Mouse (Mus musculus) monocyte, adult 5-6 weeks (primary cell): ENCODE measurements around the gene Isy1. TPM values are rescaled to one million over a fixed set of nuclear protein-coding genes. Genes with fewer than 3 reads are reported as not detected.

ENCODE experiments used
- ATAC-seq: fragments of 153-309, 156-312 bp; replicated peaks from 2 replicates; pipeline ENCODE4 v1.8.0; 2017; ENCODE audit warnings: mild to moderate bottlenecking; ENCODE audit not compliant: low TSS enrichment, insufficient number of reproducible peaks, severe bottlenecking, poor library complexity, low FRiP score
- total RNA-seq: library from RNA; stranded (forward); fragments of 200-1000, 200-491, 200-594 nt; gene quantifications from 3 replicates; pipeline ENCODE4 v1.2.3, GENCODE M21; 2017

Isy1 gene
- total RNA-seq, 1 experiment from 2014 or later: 60.7 TPM

GRCm38 (mm10) chr6:87850900-87851614 is 12.5 kb upstream of the Isy1 start, which contains the start of gene Cnbp:
Gene Cnbp, minus strand, starts transcription at chr6:87851106.
- peak; percentile 96 for ATAC-seq

GRCm38 (mm10) chr6:87850155-87850899 is 11.7 kb upstream of the Isy1 start:
- ATAC-seq: 0 out of 2 replicates have a peak, but pooled peaks have one; percentile 0

DNA sequence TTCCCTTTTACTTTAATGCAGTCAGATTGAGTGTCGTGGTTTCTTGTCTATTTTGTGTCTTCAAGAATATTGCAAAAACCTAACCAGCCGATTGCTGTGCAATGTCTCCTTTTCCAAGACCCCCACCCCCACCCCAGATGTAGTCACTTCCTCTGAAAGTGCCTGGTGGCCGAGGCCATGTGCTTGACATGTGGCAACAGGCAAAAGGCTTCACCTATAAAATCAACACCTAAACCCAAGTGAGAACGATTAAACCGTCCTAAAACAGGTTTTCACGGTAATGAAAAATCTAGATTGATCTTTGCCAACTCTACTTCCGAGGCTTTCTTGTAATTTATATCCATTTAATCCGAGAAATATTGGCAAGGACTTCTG is 11.2 kb upstream of the Isy1 start:
- no peak for ATAC-seq

- ATAC-seq: no peak
Observed at GRCm38 (mm10) chr6:87846813-87847212, 8.2 kb upstream of the Isy1 start.

DNA sequence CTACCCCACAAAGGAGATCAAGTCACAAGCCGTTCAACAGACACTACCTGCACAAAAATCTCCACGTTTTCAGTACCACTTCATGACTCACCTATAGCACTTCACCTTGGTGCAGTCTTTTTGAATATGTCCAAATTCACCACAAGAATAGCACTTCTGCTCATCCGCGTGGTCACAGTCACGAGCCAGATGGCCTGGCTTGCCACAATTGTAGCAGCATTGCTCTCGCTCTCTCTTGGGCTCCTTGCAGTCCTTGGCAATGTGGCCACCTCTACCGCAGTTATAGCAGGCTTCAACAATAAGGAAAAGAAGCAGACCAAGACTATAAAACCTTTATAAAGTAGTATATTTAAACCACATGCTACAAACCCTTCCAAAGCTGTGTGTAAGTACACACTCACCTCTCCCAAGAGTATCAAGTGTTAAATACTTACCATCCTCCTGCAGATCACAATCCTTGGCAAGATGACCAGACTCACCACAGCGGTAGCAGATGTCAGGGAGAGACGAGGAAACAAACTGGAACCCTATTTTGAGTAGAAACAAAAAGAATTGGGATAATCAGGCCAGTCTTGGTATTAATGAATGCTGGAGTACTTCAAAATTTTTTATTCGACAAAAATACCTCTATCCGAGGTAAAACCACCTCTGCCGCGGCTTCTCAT is 6.6 kb upstream of the Isy1 start:
- no peak for ATAC-seq

- no peak for ATAC-seq
Observed at GRCm38 (mm10) chr6:87842254-87842653, 3.7 kb upstream of the Isy1 start.

DNA sequence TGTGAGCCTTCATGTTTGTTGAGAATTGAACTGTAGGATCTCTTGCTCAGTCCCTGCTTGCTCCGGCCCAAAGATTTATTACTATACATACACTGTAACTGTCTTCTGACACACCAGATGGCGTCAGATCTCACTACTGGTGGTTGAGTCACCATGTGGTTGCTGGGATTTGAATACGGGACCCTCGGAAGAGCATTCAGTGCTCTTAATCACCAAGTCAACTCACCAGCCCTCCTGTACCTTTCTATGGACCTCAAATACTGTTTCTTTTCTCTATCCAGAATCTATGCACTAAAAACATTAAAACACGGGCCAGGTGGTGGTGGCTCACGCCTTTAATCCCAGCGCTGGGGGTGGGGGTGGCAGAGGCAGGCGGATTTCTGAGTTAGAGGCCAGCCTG is 3.0 kb upstream of the Isy1 start:
- ATAC-seq: no peak

GRCm38 (mm10) chr6:87839797-87840341 is 1.3 kb upstream of the Isy1 start:
- no peak for ATAC-seq

- ATAC-seq: no peak
Observed at GRCm38 (mm10) chr6:87835695-87836094, 2.9 kb downstream of the Isy1 start, which contains the start of gene Gm45140. Gene Gm45140, minus strand, starts transcription at chr6:87835795.

DNA sequence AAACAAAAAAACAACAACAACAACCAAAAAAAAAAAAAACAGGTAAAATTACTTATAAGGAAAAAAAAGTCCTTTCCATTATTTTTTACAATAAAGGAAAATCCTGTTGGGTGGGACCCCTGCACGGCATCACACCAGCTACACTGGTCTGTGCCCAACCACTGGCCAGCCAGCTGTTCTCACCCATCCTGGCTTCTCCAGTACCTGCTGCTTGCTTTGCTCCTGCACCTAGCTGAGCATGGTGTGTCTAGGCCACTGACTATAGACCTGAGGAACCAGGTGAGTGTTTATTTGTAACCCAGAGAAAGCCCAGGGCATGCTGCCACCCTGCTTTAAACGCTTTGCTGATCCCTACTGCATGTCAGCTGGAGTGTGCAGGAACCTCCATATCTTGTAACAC is 18.2 kb downstream of the Isy1 start:
- no peak for ATAC-seq

- ATAC-seq: no peak
Observed at GRCm38 (mm10) chr6:87814486-87814885, 24.1 kb downstream of the Isy1 start.

DNA sequence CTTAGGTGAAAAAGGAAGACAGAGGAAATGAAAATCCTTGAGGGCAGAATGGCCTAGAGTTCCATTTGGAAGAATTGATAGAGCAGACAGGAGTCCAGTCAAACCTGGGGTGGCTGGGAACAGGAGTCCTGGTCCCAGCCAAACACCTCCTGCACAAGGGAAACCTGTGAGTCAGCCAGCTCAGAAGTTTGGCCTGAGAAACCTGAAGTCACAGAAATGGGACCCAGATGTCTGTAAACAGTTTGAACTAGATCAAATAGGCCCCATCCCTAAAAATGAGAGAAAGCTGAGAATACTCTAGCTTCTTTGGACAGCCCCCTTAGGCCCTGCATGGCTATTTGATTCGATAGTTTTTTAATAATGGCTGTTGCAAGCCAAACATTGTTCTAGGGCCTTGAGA is 25.9 kb downstream of the Isy1 start:
- ATAC-seq: no peak

GRCm38 (mm10) chr6:87811675-87812338 is 26.8 kb downstream of the Isy1 start, which contains the start of gene Rab43:
Gene Rab43, minus strand, starts transcription at chr6:87812164.
- peak; percentile 68 for ATAC-seq

GRCm38 (mm10) chr6:87810713-87811669 is 27.6 kb downstream of the Isy1 start:
- peak; percentile 3; the same call in 1 of the 2 replicates for ATAC-seq

- no peak for ATAC-seq
Observed at GRCm38 (mm10) chr6:87810311-87810710, 28.3 kb downstream of the Isy1 start.

DNA sequence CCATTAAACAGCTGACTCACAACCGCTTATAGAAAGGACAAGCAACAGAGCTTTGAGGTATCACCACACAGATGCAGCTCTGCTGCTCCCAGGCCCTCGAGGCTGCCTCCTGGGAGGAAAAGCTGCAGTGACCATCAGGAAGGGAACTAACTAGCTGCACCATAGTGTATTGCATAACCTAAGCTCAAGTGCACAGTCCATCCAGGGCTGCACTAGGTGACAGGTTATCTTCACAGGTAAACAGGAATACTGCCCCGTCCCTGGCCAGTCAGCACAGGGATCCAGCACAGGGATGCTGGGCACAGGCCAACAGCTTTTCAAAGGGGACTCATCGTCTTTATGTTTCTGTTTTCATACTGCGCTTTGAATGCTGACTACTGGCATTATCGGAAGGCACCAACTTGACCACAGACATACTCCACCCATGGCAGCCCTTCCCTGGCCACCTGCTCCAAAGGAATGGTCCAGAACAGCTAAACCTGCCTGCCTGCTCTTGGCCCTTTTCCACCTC is 28.9 kb downstream of the Isy1 start:
- no peak for ATAC-seq

- ATAC-seq: 0 out of 2 replicates have a peak, but pooled peaks have one; percentile 7
Observed at GRCm38 (mm10) chr6:87809144-87809543, 29.5 kb downstream of the Isy1 start.
